Mouse (Mus musculus) hindbrain, embryonic 11.5 days (tissue): ENCODE measurements around the gene Stxbp3. TPM values are rescaled to one million over a fixed set of nuclear protein-coding genes. Genes with fewer than 3 reads are reported as not detected.
"Not testable (repeated sequence)": the region's sequence is repeated elsewhere in the genome, so short reads cannot be mapped to it uniquely, and the experiment has no call there.

Source experiments
- ATAC-seq: fragments of 200-750 bp; cut with Nextera tagmentation; 2 replicates; pipeline ENCODE4 v1.8.0; 2017; ENCODE audit warnings: mild to moderate bottlenecking, moderate TSS enrichment, moderate library complexity; ENCODE audit not compliant: low FRiP score
- DNase-seq: peaks from one replicate; pipeline ENCODE4 v3.0.0-alpha.2; 2015; ENCODE audit warnings: low spot score
- H3K27ac ChIP-seq: fragments of 300-500 bp; sonication (generic); 2 replicates; pipeline ENCODE4 v1.5.1; 2014; ENCODE audit warnings: mild to moderate bottlenecking, low read depth, low read length
- H3K27me3 ChIP-seq: fragments of 300-500 bp; sonication (generic); 2 replicates; pipeline ENCODE4 v1.6.1; 2014; ENCODE audit warnings: mild to moderate bottlenecking, low read length, moderate library complexity, mixed read lengths; ENCODE audit not compliant: control insufficient read depth, insufficient read depth
- H3K36me3 ChIP-seq: fragments of 300-500 bp; sonication (generic); 2 replicates; pipeline ENCODE4 v1.6.1; 2014; ENCODE audit warnings: mild to moderate bottlenecking, low read length, moderate library complexity, mixed read lengths; ENCODE audit not compliant: control insufficient read depth, insufficient read depth
- H3K4me1 ChIP-seq: fragments of 300-500 bp; sonication (generic); replicated peaks from 2 replicates; pipeline ENCODE4 v1.6.1; 2014; ENCODE audit warnings: low read length, mixed read lengths; ENCODE audit not compliant: control insufficient read depth, insufficient read depth
- H3K4me2 ChIP-seq: fragments of 300-500 bp; sonication (generic); replicated peaks from 2 replicates; pipeline ENCODE4 v1.6.1; 2014; ENCODE audit warnings: mild to moderate bottlenecking, low read depth, low read length
- H3K4me3 ChIP-seq: fragments of 300-500 bp; sonication (generic); 2 replicates; pipeline ENCODE4 v1.5.1; 2014; ENCODE audit warnings: low read depth, low read length
- H3K9ac ChIP-seq: fragments of 300-500 bp; sonication (generic); 2 replicates; pipeline ENCODE4 v1.6.1; 2014; ENCODE audit warnings: low read depth, low read length
- H3K9me3 ChIP-seq: fragments of 300-500 bp; sonication (generic); 2 replicates; pipeline ENCODE4 v1.6.1; 2016; ENCODE audit warnings: low read length; ENCODE audit not compliant: control insufficient read depth
- WGBS: fragments of 180-500 bp; shearing (Covaris S2); extraction: QIAGEN DNeasy Blood & Tissue Kit; methylation state at CpG from one replicate; pipeline ENCODE4 v1.1.7; 2014; 5-methylcytosine and 5-hydroxymethylcytosine counted together
- polyA plus RNA-seq: library from polyadenylated mRNA; unstranded; fragments of >200 nt; fragmentation: Nextera tagmentation; extraction: Ambion mirVana; gene quantifications from 2 replicates; pipeline ENCODE4 v1.2.1, GENCODE M21; 2014

Stxbp3 gene
- polyA plus RNA-seq, 1 experiment from 2014 or later: 28.1 TPM

GRCm38 (mm10) chr3:108880544-108881507 lies 40.5 kb upstream of the Stxbp3 start:
- H3K4me2 ChIP-seq: no peak overlapping the region
- H3K27ac ChIP-seq: no peak overlapping the region
- DNase-seq (no peak), ATAC-seq (peak; percentile 25; the same call in 1 of the 2 replicates)
- no peaks in the 10 kb centered on the region for H3K4me1 ChIP-seq
- H3K9ac ChIP-seq: no peak overlapping the region
- H3K36me3 ChIP-seq: no peaks in the 10 kb centered on the region
- H3K27me3 ChIP-seq: no peaks in the 10 kb centered on the region
- H3K4me3 ChIP-seq: no peak overlapping the region
- no peaks in the 10 kb centered on the region for H3K9me3 ChIP-seq
- WGBS: 62% methylated on average over 28 of the region's 28 CpGs

DNA sequence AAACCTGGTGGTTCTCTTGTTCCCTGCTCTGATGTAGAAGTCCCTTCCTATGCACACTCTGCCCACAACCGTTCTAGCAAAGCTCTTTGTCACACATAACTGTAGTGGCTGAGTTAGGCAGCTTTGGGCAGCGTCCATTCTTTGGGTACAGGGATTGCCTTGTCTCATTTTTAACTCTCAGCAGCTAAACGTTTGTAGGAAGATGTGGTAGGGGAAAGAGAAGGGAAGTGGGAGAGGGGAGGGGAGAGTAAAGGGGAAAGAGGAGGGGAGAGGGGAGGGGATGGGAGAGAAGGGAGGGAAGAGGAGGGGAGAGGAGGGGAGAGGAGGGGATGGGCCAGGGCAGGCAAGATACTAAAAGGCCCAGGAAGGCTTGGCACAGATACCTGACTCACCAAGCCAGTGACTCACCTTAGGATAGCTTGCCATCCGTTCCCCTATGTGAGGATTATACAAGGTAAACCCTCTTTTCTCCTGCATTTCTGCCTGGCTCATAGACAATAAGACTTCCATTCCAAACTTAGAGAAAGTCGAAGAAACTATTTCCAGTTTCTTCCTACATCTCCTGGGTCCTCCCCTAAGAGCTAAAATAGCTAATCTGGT lies 39.6 kb upstream of the Stxbp3 start:
- Histone ChIP-seq H3K4me2 (no peak overlapping the region), H3K27me3 (no peaks in the 10 kb centered on the region), H3K4me1 (no peaks in the 10 kb centered on the region), H3K4me3 (no peak overlapping the region), H3K9me3 (no peaks in the 10 kb centered on the region), H3K9ac (no peak overlapping the region), H3K36me3 (no peaks in the 10 kb centered on the region), H3K27ac (no peak overlapping the region)
- 64% methylated on average over 5 of the region's 5 CpGs for WGBS
- no peak for DNase-seq
- no peak for ATAC-seq

DNA sequence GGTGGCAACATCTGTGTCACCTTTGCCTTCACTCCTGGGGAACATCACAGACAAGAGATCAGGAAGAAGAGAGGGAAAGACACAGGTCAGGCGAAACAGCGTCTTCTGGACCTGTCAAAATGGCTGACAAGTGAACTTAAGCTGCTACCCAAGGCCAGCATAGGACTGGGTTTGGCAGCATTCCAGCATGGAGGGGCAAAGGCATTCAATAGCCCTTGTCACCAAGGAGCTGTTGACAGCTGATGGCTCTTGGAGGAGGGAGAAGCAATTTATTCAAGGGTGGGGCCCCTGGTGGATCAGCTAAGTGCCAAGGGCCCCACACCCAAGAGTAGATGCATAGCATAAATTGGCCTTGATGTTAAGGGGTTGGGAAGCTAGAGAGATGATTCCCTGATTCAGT lies 38.8 kb upstream of the Stxbp3 start:
- H3K4me1 ChIP-seq: no peaks in the 10 kb centered on the region
- DNase-seq: no peak
- no peak overlapping the region for H3K9ac ChIP-seq
- no peaks in the 10 kb centered on the region for H3K9me3 ChIP-seq
- H3K27ac ChIP-seq: no peak overlapping the region
- no peak overlapping the region for H3K4me2 ChIP-seq
- WGBS: 88% methylated on average over 2 of the region's 2 CpGs
- no peak overlapping the region for H3K4me3 ChIP-seq
- ATAC-seq: no peak
- no peaks in the 10 kb centered on the region for H3K36me3 ChIP-seq
- no peaks in the 10 kb centered on the region for H3K27me3 ChIP-seq

DNA sequence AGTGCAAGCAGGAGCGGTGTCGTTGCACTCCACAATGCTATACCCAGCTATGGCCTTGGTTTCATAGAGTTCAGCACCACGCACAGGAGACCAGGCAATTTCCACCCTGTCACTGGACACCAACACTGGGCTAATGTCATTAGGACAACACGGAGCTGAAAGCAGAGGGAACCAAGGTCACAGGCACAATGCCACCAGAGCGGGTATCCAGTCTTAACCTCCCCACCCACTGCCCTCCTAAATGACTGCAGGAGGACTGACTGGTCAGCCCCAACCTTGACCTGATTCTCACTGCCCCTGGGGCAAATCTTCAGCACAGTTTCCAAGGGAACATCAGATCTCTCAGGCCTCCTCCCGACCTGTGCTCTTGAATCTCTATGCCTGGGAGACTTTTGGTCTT lies 30.3 kb upstream of the Stxbp3 start:
- Histone ChIP-seq H3K27ac (no peak overlapping the region), H3K9me3 (no peaks in the 10 kb centered on the region), H3K9ac (no peak overlapping the region), H3K4me1 (no peaks in the 10 kb centered on the region), H3K36me3 (no peaks in the 10 kb centered on the region), H3K27me3 (no peaks in the 10 kb centered on the region), H3K4me3 (no peak overlapping the region), H3K4me2 (no peak overlapping the region)
- DNase-seq (no peak), ATAC-seq (no peak)
- 73% methylated on average over 6 of the region's 6 CpGs for WGBS

GRCm38 (mm10) chr3:108867449-108867848 lies 27.1 kb upstream of the Stxbp3 start:
- no peaks in the 10 kb centered on the region for H3K27me3 ChIP-seq

DNA sequence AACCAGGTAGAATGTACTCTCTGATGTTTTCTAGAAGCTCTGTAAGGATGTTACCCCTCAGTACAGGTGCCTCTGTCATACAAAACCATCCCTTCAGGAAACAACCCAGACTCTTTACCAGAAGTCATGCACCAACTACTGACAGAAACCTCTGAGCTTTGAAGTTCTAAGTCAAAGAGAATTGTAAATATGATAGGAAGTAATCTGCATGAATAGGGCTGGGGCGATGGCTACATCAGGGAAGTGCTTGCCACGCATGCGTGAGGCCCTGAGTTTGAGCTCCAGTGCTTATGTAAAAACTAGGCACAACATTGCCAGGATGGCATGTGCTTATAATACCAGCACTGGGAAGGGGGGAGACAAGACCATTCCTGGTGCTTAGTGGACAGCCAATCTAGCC lies 25.4 kb upstream of the Stxbp3 start:
- Histone ChIP-seq H3K4me1 (no peaks in the 10 kb centered on the region), H3K27ac (no peak overlapping the region), H3K4me3 (no peak overlapping the region), H3K9ac (no peak overlapping the region), H3K36me3 (no peaks in the 10 kb centered on the region), H3K9me3 (no peaks in the 10 kb centered on the region), H3K27me3 (no peaks in the 10 kb centered on the region), H3K4me2 (no peak overlapping the region)
- DNase-seq (no peak), ATAC-seq (no peak)
- WGBS: 88% methylated on average over 3 of the region's 3 CpGs

More at GRCm38 (mm10) chr3:108867449-108867848, 27.1 kb upstream of the Stxbp3 start:
- 86% methylated on average over 3 of the region's 3 CpGs for WGBS
- Histone ChIP-seq H3K4me2 (no peak overlapping the region), H3K9me3 (no peaks in the 10 kb centered on the region), H3K27ac (no peak overlapping the region), H3K36me3 (no peaks in the 10 kb centered on the region), H3K4me1 (no peaks in the 10 kb centered on the region), H3K4me3 (no peak overlapping the region), H3K9ac (no peak overlapping the region)
- DNase-seq: no peak
- no peak for ATAC-seq

- ATAC-seq (no peak), DNase-seq (no peak)
- Histone ChIP-seq H3K4me3 (no peak overlapping the region), H3K36me3 (no peaks in the 10 kb centered on the region), H3K9ac (no peak overlapping the region), H3K27ac (no peak overlapping the region), H3K4me2 (no peak overlapping the region), H3K4me1 (no peaks in the 10 kb centered on the region), H3K9me3 (no peaks in the 10 kb centered on the region), H3K27me3 (no peaks in the 10 kb centered on the region)
- WGBS: 40% methylated on average over 3 of the region's 3 CpGs
Measured at GRCm38 (mm10) chr3:108865129-108865528, 24.8 kb upstream of the Stxbp3 start.

DNA sequence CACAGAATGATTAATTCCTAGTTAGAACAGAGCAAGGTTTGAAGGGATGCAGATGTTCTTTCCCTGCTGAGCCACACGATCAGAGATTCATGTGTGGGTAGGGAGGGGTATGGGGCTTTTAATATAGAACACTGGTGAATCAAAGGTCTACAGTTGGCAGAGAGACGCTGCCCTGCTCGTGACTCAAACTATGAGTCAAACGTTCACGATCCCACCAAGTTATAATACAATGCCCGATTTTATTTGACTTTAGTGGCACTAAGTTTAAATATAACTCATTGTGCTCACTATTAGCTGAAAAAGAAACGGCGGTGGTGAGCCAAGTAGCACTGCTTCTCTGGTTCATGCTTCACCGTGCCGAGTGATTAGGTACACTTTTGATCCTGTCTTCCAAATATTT lies 22.8 kb upstream of the Stxbp3 start:
- no peaks in the 10 kb centered on the region for H3K4me1 ChIP-seq
- ATAC-seq (no peak), DNase-seq (no peak)
- H3K27ac ChIP-seq: no peak overlapping the region
- no peaks in the 10 kb centered on the region for H3K27me3 ChIP-seq
- H3K36me3 ChIP-seq: no peaks in the 10 kb centered on the region
- H3K9ac ChIP-seq: no peak overlapping the region
- H3K4me2 ChIP-seq: no peak overlapping the region
- H3K9me3 ChIP-seq: no peaks in the 10 kb centered on the region
- no peak overlapping the region for H3K4me3 ChIP-seq
- WGBS: 93% methylated on average over 10 of the region's 10 CpGs

DNA sequence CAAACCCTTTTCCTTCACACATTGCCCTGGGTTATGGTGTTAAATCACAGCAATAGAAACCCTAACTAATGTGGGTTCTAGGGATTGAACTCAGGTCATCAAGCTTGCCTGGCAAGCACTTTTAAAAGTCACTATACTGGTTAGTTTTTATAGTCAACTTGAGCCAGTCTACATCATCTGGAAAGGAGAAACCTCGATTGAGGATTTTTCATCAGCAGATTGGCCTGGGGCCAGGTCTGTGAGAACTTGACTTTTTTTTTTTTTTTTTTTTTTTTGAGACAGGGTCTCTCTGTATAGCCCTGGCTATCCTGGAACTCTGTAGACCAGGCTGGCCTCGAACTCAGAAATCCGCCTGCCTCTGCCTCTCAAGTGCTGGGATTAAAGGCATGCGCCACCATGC lies 22.0 kb upstream of the Stxbp3 start:
- H3K9ac ChIP-seq, H3K9me3 ChIP-seq, H3K27ac ChIP-seq, H3K4me2 ChIP-seq, H3K4me1 ChIP-seq, ATAC-seq, H3K4me3 ChIP-seq, H3K36me3 ChIP-seq, H3K27me3 ChIP-seq, DNase-seq: not testable (repeated sequence)
- 91% methylated on average over 4 of the region's 4 CpGs for WGBS
